Mouse (Mus musculus): ENCODE results near the gene Ccnt2.

GRCm38 (mm10) chr1:127795087-127795769 is 21.3 kb downstream of the Ccnt2 start:
- TF ChIP-seq CTCF (conservative IDR thresholded peaks at IDR 0.05; ENCODE audit: low read length) (no peak), NANOG (IDR thresholded peaks at IDR 0.05; ENCODE audit: borderline replicate concordance, low read length) (no peak)
